Mouse (Mus musculus): ENCODE measurements around the gene Gpc4. TPM values are rescaled to one million over a fixed set of nuclear protein-coding genes. Genes with fewer than 3 reads are reported as not detected.

The Gpc4 gene
- polyA plus RNA-seq (2017; shearing (Covaris generic)) = not detected

DNA sequence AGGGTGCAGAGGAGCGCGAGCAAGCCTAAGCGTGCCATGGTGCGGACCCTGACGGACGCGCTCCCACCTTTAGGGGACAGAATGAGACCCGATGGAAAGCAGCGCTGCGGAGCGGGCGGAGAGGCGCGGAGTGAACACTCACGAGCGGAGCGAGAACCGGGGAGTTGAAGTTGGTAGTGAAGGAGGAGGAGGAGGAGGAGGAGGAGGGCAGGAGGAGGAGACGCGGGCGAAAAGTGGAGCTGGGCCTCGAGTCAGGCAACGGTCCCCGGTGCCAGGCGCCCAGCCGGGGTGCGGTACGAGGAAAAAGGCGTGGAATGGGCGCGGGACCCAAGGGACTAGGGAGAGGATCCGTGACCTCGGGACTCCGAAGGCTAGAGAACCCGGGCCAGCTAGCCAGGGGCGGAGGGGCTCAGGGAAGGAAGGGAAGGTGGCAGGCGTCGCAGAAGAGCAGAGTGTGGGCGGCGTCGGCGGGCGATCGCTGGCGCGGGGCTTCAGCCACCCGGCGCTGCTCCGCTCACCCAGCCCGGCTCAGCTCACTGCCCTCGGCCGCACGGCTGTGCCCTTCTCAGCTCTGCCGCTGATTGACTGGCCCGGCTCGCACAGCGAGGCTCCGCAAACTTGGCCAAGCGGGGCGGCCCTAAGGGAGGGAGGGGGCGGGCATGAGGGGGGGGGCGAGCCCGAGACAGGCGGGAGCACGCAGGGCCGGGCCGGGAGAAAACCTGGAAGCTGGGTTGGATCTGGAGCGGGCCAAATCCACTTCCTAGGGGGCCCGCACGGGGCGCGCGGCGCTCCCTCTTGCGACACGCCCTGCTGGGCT is at the start of gene Gpc4:
Gene Gpc4 (minus strand): TSS at position 515 of the 817 bp plus-strand sequence.

Other genes with a start within 250 kb of the Gpc4 start
- not detected for gene 1700080O16Rik, start 192.5 kb downstream of the Gpc4 start, polyA plus RNA-seq (2017; shearing (Covaris generic))